Mouse (Mus musculus): ENCODE results near the gene Mfsd11. TPM values are rescaled to one million over a fixed set of nuclear protein-coding genes. Genes with fewer than 3 reads are reported as not detected.

Gene Mfsd11
- total RNA-seq, 1 experiment: 26.5 TPM

- Histone ChIP-seq H3K4me1 (ENCODE audit: control insufficient read depth in 2 of 2, insufficient read depth in 2 of 2, low read length in 2 of 2, poor library complexity in 1 of 2) (peaks cover 0 to 2% of the 10 kb centered on the region in 2 experiments; a peak in 1 of 4 replicates), H3K4me3 (ENCODE audit: insufficient read depth in 1 of 2, low read depth in 1 of 2, low read length in 2 of 2, poor library complexity in 1 of 2, severe bottlenecking in 1 of 2) (no peak overlapping the region), H3K9me3 (ENCODE audit: control insufficient read depth, insufficient read depth, low read depth, low read length) (no peaks in the 10 kb centered on the region), H3K27ac (ENCODE audit: insufficient read depth, low read depth, low read length, poor library complexity, severe bottlenecking) (no peak overlapping the region), H3K36me3 (ENCODE audit: control insufficient read depth, insufficient read depth, low read length, poor library complexity, severe bottlenecking) (peaks cover 4% of the 10 kb centered on the region; the same call in 1 of the 2 replicates), H3K9ac (ENCODE audit: insufficient read depth, low read depth, low read length, poor library complexity, severe bottlenecking) (no peak overlapping the region)
- DNase-seq (ENCODE audit: low read depth, low spot score): no peak
- TF ChIP-seq ZC3H11A (IDR thresholded peaks at IDR 0.05; ENCODE audit: borderline replicate concordance, low read depth, low read length) (no peak), MAFK (IDR thresholded peaks at IDR 0.05; ENCODE audit: insufficient read depth, low read depth, low read length) (no peak), ZNF384 (IDR thresholded peaks at IDR 0.05; ENCODE audit: low read depth, low read length) (no peak), CHD2 (IDR thresholded peaks at IDR 0.05; ENCODE audit: low read depth, low read length) (no peak), HCFC1 (IDR thresholded peaks at IDR 0.05; ENCODE audit: borderline replicate concordance, insufficient read depth, low read length) (no peak)
- in situ Hi-C loops (cut with MboI; ENCODE audit: low sequenced_read_pairs in 2 of 2, unreplicated experiment in 2 of 2): no loop called here
These were observed 19.3 kb downstream of the Mfsd11 start for GRCm38 (mm10) chr11:116871538-116871937.

- no peak overlapping the region for H3K9ac ChIP-seq (ENCODE audit: insufficient read depth, low read depth, low read length, poor library complexity, severe bottlenecking)
- in situ Hi-C loops (cut with MboI; ENCODE audit: low sequenced_read_pairs in 2 of 2, unreplicated experiment in 2 of 2): no loop called here
- peaks cover 0 to 2% of the 10 kb centered on the region in 2 experiments; a peak in 1 of 4 replicates for H3K4me1 ChIP-seq (ENCODE audit: control insufficient read depth in 2 of 2, insufficient read depth in 2 of 2, low read length in 2 of 2, poor library complexity in 1 of 2)
- TF ChIP-seq MAFK (IDR thresholded peaks at IDR 0.05; ENCODE audit: insufficient read depth, low read depth, low read length) (no peak), ZC3H11A (IDR thresholded peaks at IDR 0.05; ENCODE audit: borderline replicate concordance, low read depth, low read length) (no peak), ZNF384 (IDR thresholded peaks at IDR 0.05; ENCODE audit: low read depth, low read length) (no peak)
- H3K4me3 ChIP-seq (ENCODE audit: insufficient read depth in 1 of 2, low read depth in 1 of 2, low read length in 2 of 2, poor library complexity in 1 of 2, severe bottlenecking in 1 of 2): no peak overlapping the region
- peaks cover 4% of the 10 kb centered on the region; the same call in 1 of the 2 replicates for H3K36me3 ChIP-seq (ENCODE audit: control insufficient read depth, insufficient read depth, low read length, poor library complexity, severe bottlenecking)
- H3K27ac ChIP-seq (ENCODE audit: insufficient read depth, low read depth, low read length, poor library complexity, severe bottlenecking): no peak overlapping the region
- no peaks in the 10 kb centered on the region for H3K9me3 ChIP-seq (ENCODE audit: control insufficient read depth, insufficient read depth, low read depth, low read length)
- no peak for DNase-seq (ENCODE audit: low read depth, low spot score)
These were observed 21.7 kb downstream of the Mfsd11 start for GRCm38 (mm10) chr11:116873987-116874386.

GRCm38 (mm10) chr11:116878454-116878853 lies 26.2 kb downstream of the Mfsd11 start:
- Histone ChIP-seq H3K4me1 (ENCODE audit: control insufficient read depth in 2 of 2, insufficient read depth in 2 of 2, low read length in 2 of 2, poor library complexity in 1 of 2) (peaks cover 0 to 12% of the 10 kb centered on the region in 2 experiments; a peak in 2 of 4 replicates), H3K9ac (ENCODE audit: insufficient read depth, low read depth, low read length, poor library complexity, severe bottlenecking) (no peak overlapping the region), H3K9me3 (ENCODE audit: control insufficient read depth, insufficient read depth, low read depth, low read length) (no peaks in the 10 kb centered on the region), H3K4me3 (ENCODE audit: insufficient read depth in 1 of 2, low read depth in 1 of 2, low read length in 2 of 2, poor library complexity in 1 of 2, severe bottlenecking in 1 of 2) (no peak overlapping the region), H3K27ac (ENCODE audit: insufficient read depth, low read depth, low read length, poor library complexity, severe bottlenecking) (no peak overlapping the region), H3K36me3 (ENCODE audit: control insufficient read depth, insufficient read depth, low read length, poor library complexity, severe bottlenecking) (peaks cover 4% of the 10 kb centered on the region; the same call in 1 of the 2 replicates)
- TF ChIP-seq MAFK (IDR thresholded peaks at IDR 0.05; ENCODE audit: insufficient read depth, low read depth, low read length): no peak
- no peak for TF ChIP-seq ZC3H11A (IDR thresholded peaks at IDR 0.05; ENCODE audit: borderline replicate concordance, low read depth, low read length)
- in situ Hi-C loops (cut with MboI; ENCODE audit: low sequenced_read_pairs in 2 of 2, unreplicated experiment in 2 of 2): no loop called here
- no peak for DNase-seq (ENCODE audit: low read depth, low spot score)

GRCm38 (mm10) chr11:116880839-116881238 lies 28.6 kb downstream of the Mfsd11 start:
- Histone ChIP-seq H3K9me3 (ENCODE audit: control insufficient read depth, insufficient read depth, low read depth, low read length) (no peaks in the 10 kb centered on the region), H3K4me3 (ENCODE audit: insufficient read depth in 1 of 2, low read depth in 1 of 2, low read length in 2 of 2, poor library complexity in 1 of 2, severe bottlenecking in 1 of 2) (no peak overlapping the region), H3K27ac (ENCODE audit: insufficient read depth, low read depth, low read length, poor library complexity, severe bottlenecking) (peak overlapping the region; percentile 59; the same call in 1 of the 2 replicates), H3K9ac (ENCODE audit: insufficient read depth, low read depth, low read length, poor library complexity, severe bottlenecking) (no peak overlapping the region; the same call in 1 of the 2 replicates), H3K4me1 (ENCODE audit: control insufficient read depth in 2 of 2, insufficient read depth in 2 of 2, low read length in 2 of 2, poor library complexity in 1 of 2) (peaks cover 0 to 12% of the 10 kb centered on the region in 2 experiments; a peak in 3 of 4 replicates), H3K36me3 (ENCODE audit: control insufficient read depth, insufficient read depth, low read length, poor library complexity, severe bottlenecking) (no peaks in the 10 kb centered on the region)
- TF ChIP-seq HCFC1 (IDR thresholded peaks at IDR 0.05; ENCODE audit: borderline replicate concordance, insufficient read depth, low read length): no peak
- TF ChIP-seq CHD2 (IDR thresholded peaks at IDR 0.05; ENCODE audit: low read depth, low read length): no peak
- no peak for TF ChIP-seq MAFK (IDR thresholded peaks at IDR 0.05; ENCODE audit: insufficient read depth, low read depth, low read length)
- TF ChIP-seq ZNF384 (IDR thresholded peaks at IDR 0.05; ENCODE audit: low read depth, low read length): no peak
- no peak for TF ChIP-seq ZC3H11A (IDR thresholded peaks at IDR 0.05; ENCODE audit: borderline replicate concordance, low read depth, low read length)
- in situ Hi-C loops (cut with MboI; ENCODE audit: low sequenced_read_pairs in 2 of 2, unreplicated experiment in 2 of 2): no loop called here
- DNase-seq (ENCODE audit: low read depth, low spot score): no peak

GRCm38 (mm10) chr11:116881440-116881839 lies 29.2 kb downstream of the Mfsd11 start:
- TF ChIP-seq HCFC1 (IDR thresholded peaks at IDR 0.05; ENCODE audit: borderline replicate concordance, insufficient read depth, low read length) (no peak), MAFK (IDR thresholded peaks at IDR 0.05; ENCODE audit: insufficient read depth, low read depth, low read length) (no peak), CHD2 (IDR thresholded peaks at IDR 0.05; ENCODE audit: low read depth, low read length) (no peak), ZC3H11A (IDR thresholded peaks at IDR 0.05; ENCODE audit: borderline replicate concordance, low read depth, low read length) (no peak), ZNF384 (IDR thresholded peaks at IDR 0.05; ENCODE audit: low read depth, low read length) (no peak)
- Histone ChIP-seq H3K9ac (ENCODE audit: insufficient read depth, low read depth, low read length, poor library complexity, severe bottlenecking) (no peak overlapping the region), H3K9me3 (ENCODE audit: control insufficient read depth, insufficient read depth, low read depth, low read length) (no peaks in the 10 kb centered on the region), H3K4me3 (ENCODE audit: insufficient read depth in 1 of 2, low read depth in 1 of 2, low read length in 2 of 2, poor library complexity in 1 of 2, severe bottlenecking in 1 of 2) (no peak overlapping the region), H3K4me1 (ENCODE audit: control insufficient read depth in 2 of 2, insufficient read depth in 2 of 2, low read length in 2 of 2, poor library complexity in 1 of 2) (peaks cover 0 to 14% of the 10 kb centered on the region in 2 experiments; a peak in 3 of 4 replicates), H3K27ac (ENCODE audit: insufficient read depth, low read depth, low read length, poor library complexity, severe bottlenecking) (no peak overlapping the region; the same call in 1 of the 2 replicates), H3K36me3 (ENCODE audit: control insufficient read depth, insufficient read depth, low read length, poor library complexity, severe bottlenecking) (no peaks in the 10 kb centered on the region)
- no peak for DNase-seq (ENCODE audit: low read depth, low spot score)
- in situ Hi-C loops (cut with MboI; ENCODE audit: low sequenced_read_pairs in 2 of 2, unreplicated experiment in 2 of 2): no loop called here
